Mouse (Mus musculus) spleen, embryonic (tissue): ENCODE data around the gene Ssu72.

Experiments used
- CTCF ChIA-PET: fragments of 350-600 bp; sonication (Branson Sonifier 250); formaldehyde crosslinking; loops from one replicate; lab custom pipeline; 2022; lab: Charles Lee

Ssu72 gene

GRCm38 (mm10) chr4:155776704-155777335, 72.2 kb downstream of the Ssu72 start:
- CTCF ChIA-PET, result interaction anchor here (0.6 kb wide), 1 partner anchor 26 kb away, joined by 10 read pairs; the partner anchor contains the start of gene Mrpl20

DNA sequence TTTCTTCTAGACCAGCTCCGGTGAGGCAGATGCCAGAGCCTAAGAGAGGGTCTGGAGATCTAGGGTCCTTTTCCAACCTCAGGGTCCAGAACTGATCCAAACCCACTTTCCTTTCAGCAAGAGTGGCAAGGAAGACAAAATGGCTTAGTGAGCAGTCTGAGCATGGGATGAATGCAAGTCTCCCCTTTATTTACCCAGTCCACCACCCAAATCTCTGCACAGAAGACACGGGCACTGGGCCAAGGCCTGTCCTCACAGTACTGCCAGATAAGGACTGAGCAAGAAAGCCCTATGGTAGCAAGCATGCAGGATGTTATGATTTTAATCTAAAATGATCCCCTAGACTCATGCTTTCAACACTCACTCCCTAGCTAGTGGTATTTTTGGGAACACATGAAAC, 73.2 kb downstream of the Ssu72 start:
- CTCF ChIA-PET, result no interaction called here

- CTCF ChIA-PET, result no interaction called here
These were observed 74.9 kb downstream of the Ssu72 start for GRCm38 (mm10) chr4:155779498-155779897.

GRCm38 (mm10) chr4:155780895-155781294, 76.3 kb downstream of the Ssu72 start:
- CTCF ChIA-PET, result no interaction called here
